Mouse (Mus musculus) ES-E14 (cell line): ENCODE measurements around the gene Fezf2. TPM values are rescaled to one million over a fixed set of nuclear protein-coding genes. Genes with fewer than 3 reads are reported as not detected.

Experiments used
- DNase-seq: peaks from one replicate; pipeline ENCODE4 v3.0.0-alpha.2; 2013; ENCODE audit warnings: low read depth, low spot score
- H3K27ac ChIP-seq: 2 replicates; pipeline ENCODE4 v1.5.1; 2012; ENCODE audit warnings: low read depth, mild to moderate bottlenecking, low read length, moderate library complexity, mixed read lengths; ENCODE audit not compliant: poor library complexity, insufficient read depth, severe bottlenecking
- H3K36me3 ChIP-seq: 2 replicates; pipeline ENCODE4 v1.6.1; 2012; ENCODE audit warnings: mild to moderate bottlenecking, low read length, moderate library complexity, mixed read lengths; ENCODE audit not compliant: control insufficient read depth, poor library complexity, insufficient read depth, severe bottlenecking
- H3K4me1 ChIP-seq, 2 experiments: fragments of 150-350 bp in 1 of 2; sonication (generic) in 1 of 2; 2 replicates each; pipeline ENCODE4 v1.6.1; 2012; ENCODE audit warnings: low read length in 2 of 2, mild to moderate bottlenecking in 1 of 2, mixed read lengths in 1 of 2; ENCODE audit not compliant: control insufficient read depth in 2 of 2, insufficient read depth in 2 of 2, poor library complexity in 1 of 2
- H3K4me3 ChIP-seq, 2 experiments: fragments of 150-350 bp in 1 of 2; sonication (generic) in 1 of 2; 2 replicates each; pipeline ENCODE4 v1.5.1; 2012; ENCODE audit warnings: low read length in 2 of 2, low read depth in 1 of 2, mild to moderate bottlenecking in 1 of 2, mixed read lengths in 1 of 2; ENCODE audit not compliant: insufficient read depth in 1 of 2, poor library complexity in 1 of 2, severe bottlenecking in 1 of 2
- H3K9ac ChIP-seq: 2 replicates; pipeline ENCODE4 v1.6.1; 2012; ENCODE audit warnings: low read depth, mild to moderate bottlenecking, low read length, mixed read lengths; ENCODE audit not compliant: poor library complexity, insufficient read depth, severe bottlenecking
- H3K9me3 ChIP-seq: fragments of 150-350 bp; sonication (generic); 2 replicates; pipeline ENCODE4 v1.6.1; 2012; ENCODE audit warnings: low read depth, mild to moderate bottlenecking, low read length; ENCODE audit not compliant: control insufficient read depth, insufficient read depth
- CHD2 ChIP-seq: IDR thresholded peaks from 2 replicates; pipeline ENCODE4 v1.6.1; 2014; ENCODE audit warnings: mild to moderate bottlenecking, low read depth, low read length, inconsistent platforms
- HCFC1 ChIP-seq: IDR thresholded peaks from 2 replicates; pipeline ENCODE4 v1.6.1; 2012; ENCODE audit warnings: low read length, inconsistent platforms, borderline replicate concordance; ENCODE audit not compliant: insufficient read depth
- MAFK ChIP-seq: IDR thresholded peaks from 2 replicates; pipeline ENCODE4 v1.6.1; 2014; ENCODE audit warnings: mild to moderate bottlenecking, low read depth, low read length, inconsistent platforms; ENCODE audit not compliant: insufficient read depth
- ZC3H11A ChIP-seq: IDR thresholded peaks from 2 replicates; pipeline ENCODE4 v1.6.1; 2012; ENCODE audit warnings: low read depth, mild to moderate bottlenecking, inconsistent platforms, low read length, borderline replicate concordance
- ZNF384 ChIP-seq: IDR thresholded peaks from 2 replicates; pipeline ENCODE4 v1.6.1; 2012; ENCODE audit warnings: low read depth, low read length, inconsistent platforms
- in situ Hi-C, 2 experiments: fragments of 600-800 bp; cut with MboI; formaldehyde crosslinking; loops; one replicate each; pipeline ENCODE4 v1.15.1; 2025; ENCODE audit warnings: low sequenced_read_pairs in 2 of 2, inconsistent platforms in 1 of 2; ENCODE audit not compliant: unreplicated experiment in 2 of 2
- total RNA-seq: library from RNA; depleted of rRNA; stranded (reverse); fragments of 300-350 nt; gene quantifications from 2 replicates; pipeline ENCODE4 v1.2.3, GENCODE M21; 2012; rRNA removed

The Fezf2 gene
- total RNA-seq, 1 experiment = not detected

- H3K4me3 ChIP-seq = no peak overlapping the region
- H3K9me3 ChIP-seq = no peaks in the 10 kb centered on the region
- DNase-seq = no peak
- no peak overlapping the region for H3K9ac ChIP-seq
- no peak overlapping the region for H3K27ac ChIP-seq
- TF ChIP-seq ZNF384 (no peak), ZC3H11A (no peak), HCFC1 (no peak), CHD2 (no peak)
- no peaks in the 10 kb centered on the region; the same call in 1 of the 2 replicates for H3K36me3 ChIP-seq
- peaks cover 2 to 9% of the 10 kb centered on the region in 2 experiments; a peak in 2 of 4 replicates for H3K4me1 ChIP-seq
- in situ Hi-C loops = no loop called here
These were observed 47.3 kb downstream of the Fezf2 start for GRCm38 (mm10) chr14:12300677-12301076.

DNA sequence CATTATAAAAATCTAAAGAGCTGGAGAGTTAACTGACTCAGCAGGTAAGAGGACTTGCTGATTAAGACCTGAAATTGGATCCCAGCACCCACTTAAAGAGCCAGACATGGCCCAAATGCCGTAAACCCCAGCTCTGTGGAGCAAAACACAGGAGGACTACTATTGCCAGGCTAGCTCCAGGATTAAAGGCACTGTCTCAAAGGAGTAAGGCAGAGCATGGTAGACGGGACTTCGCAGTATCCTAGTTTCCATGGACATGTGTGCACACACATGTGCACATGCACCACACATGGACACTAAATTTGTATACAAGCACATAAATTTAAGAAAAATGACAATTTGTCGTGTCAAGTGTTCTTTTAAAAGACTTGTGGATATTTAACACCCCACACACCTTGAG, 47.7 kb downstream of the Fezf2 start:
- in situ Hi-C loops = no loop called here
- Histone ChIP-seq H3K9ac (no peak overlapping the region), H3K4me3 (no peak overlapping the region), H3K9me3 (no peaks in the 10 kb centered on the region), H3K4me1 (peaks cover 2 to 9% of the 10 kb centered on the region in 2 experiments; a peak in 2 of 4 replicates), H3K27ac (no peak overlapping the region), H3K36me3 (no peaks in the 10 kb centered on the region; the same call in 1 of the 2 replicates)
- TF ChIP-seq MAFK = no peak
- TF ChIP-seq CHD2 = no peak
- no peak for TF ChIP-seq ZNF384
- no peak for TF ChIP-seq ZC3H11A
- TF ChIP-seq HCFC1 = no peak
- DNase-seq = no peak

- Histone ChIP-seq H3K4me3 (no peak overlapping the region), H3K27ac (no peak overlapping the region), H3K36me3 (no peaks in the 10 kb centered on the region; the same call in 1 of the 2 replicates), H3K4me1 (peaks cover 2 to 9% of the 10 kb centered on the region in 2 experiments; a peak in 2 of 4 replicates), H3K9me3 (no peaks in the 10 kb centered on the region), H3K9ac (no peak overlapping the region)
- no peak for DNase-seq
- no peak for TF ChIP-seq ZC3H11A
- TF ChIP-seq HCFC1 = no peak
- TF ChIP-seq MAFK = no peak
- TF ChIP-seq CHD2 = no peak
- TF ChIP-seq ZNF384 = no peak
- in situ Hi-C loops = no loop called here
These were observed 48.3 kb downstream of the Fezf2 start for GRCm38 (mm10) chr14:12299654-12300053.

DNA sequence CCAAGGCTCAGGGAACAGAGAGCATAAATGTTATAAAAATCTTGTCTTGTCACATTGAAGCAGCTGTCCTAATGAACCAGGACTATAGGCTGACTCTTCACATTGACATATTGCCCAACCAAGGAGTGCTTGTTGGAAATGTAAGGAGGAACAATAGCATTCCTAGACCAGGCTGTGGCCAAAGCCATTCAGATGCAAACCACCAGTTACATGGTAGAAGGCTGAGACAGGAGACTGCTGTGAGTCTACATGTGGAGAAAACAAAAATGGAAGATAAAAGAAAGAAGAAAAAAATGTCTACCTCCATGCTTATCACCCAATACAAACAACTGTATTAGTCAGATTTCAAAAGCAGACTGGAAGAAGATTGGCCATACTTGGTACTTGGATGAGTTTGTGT, 48.8 kb downstream of the Fezf2 start:
- no peak overlapping the region for H3K4me3 ChIP-seq
- in situ Hi-C loops = no loop called here
- H3K9me3 ChIP-seq = no peaks in the 10 kb centered on the region
- TF ChIP-seq ZNF384 (no peak), ZC3H11A (no peak), MAFK (no peak), CHD2 (no peak), HCFC1 (no peak)
- H3K27ac ChIP-seq = no peak overlapping the region
- DNase-seq = no peak
- H3K9ac ChIP-seq = no peak overlapping the region
- H3K4me1 ChIP-seq = peaks cover 2 to 9% of the 10 kb centered on the region in 2 experiments; a peak in 2 of 4 replicates
- no peaks in the 10 kb centered on the region; the same call in 1 of the 2 replicates for H3K36me3 ChIP-seq

DNA sequence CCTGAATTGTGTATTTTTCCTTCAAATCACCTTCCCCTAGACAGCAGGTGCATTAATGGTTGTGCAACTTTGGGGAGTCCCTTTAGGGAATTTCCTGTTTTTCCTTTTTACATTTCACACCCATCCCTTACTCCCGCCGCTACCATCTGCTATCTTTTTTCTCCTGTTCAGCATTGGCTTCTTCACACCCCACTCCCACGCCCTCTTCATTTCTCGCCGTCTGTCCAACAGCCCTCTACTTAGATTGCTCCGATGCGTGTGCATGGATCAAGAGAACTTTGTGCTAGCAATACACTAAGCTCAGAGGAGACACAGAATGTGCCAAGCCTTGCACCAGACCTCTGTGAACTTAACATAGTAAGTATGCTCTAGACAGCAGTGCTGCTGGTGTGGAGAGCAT, 51.6 kb downstream of the Fezf2 start:
- Histone ChIP-seq H3K4me1 (peaks cover 2 to 9% of the 10 kb centered on the region in 2 experiments; a peak in 2 of 4 replicates), H3K9me3 (no peaks in the 10 kb centered on the region), H3K27ac (no peak overlapping the region), H3K36me3 (no peaks in the 10 kb centered on the region; the same call in 1 of the 2 replicates), H3K4me3 (no peak overlapping the region), H3K9ac (no peak overlapping the region)
- in situ Hi-C loops = no loop called here
- no peak for DNase-seq
- no peak for TF ChIP-seq ZC3H11A
- TF ChIP-seq ZNF384 = no peak
- TF ChIP-seq MAFK = no peak
- no peak for TF ChIP-seq HCFC1
- no peak for TF ChIP-seq CHD2

Other genes starting within 250 kb of the Fezf2 start
- gene Gm49355, start 64.2 kb downstream of the Fezf2 start, total RNA-seq = not detected in 2 replicates
- gene 3830406C13Rik, start 64.0 kb downstream of the Fezf2 start, total RNA-seq = 4.7 and 8.3 TPM in 2 replicates